Comparison of ENCODE assay signal across 10 mouse cellular contexts in the genomic region with DNA sequence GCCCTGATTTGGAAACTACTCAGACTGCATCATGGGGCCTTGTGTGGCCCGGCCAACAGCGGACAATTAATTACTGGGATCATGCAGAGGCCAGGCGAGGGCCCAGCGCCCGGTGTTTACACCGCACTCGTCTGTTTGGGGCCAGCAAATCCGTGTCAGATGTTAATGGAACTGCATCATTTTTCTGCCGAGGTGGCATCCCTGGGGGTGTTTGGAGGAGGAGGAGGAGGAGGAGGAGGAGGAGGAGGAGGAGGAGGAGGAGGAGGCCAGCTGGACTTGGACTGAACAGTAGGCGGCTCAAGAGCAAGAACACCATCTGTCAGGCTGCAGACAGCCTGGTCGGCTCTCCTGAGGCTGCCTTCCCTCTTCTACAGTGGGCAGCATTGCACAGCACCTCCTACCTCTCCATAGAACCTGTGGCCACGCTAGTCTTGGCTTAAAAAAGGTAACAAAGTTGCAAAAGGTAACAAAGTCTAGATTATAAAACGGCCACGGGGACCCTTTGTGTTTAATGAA.
DNase-seq lines count a peak whose midpoint lies in the region; ATAC-seq lines count a peak whose summit lies in the region.
"Had no signal": no experiment of that assay in that cellular context is flagged by ENCODE, and none has a peak within 500 bp of the region (broad histone marks: within the 10 kb centered on the region; RNA-seq: fewer than 3 reads in every experiment).

No protein-coding gene starts in this region.

- ATAC-seq in activated CD4-positive, CD25-positive, alpha-beta regulatory T cell, adult 4 months, result no peak
- ATAC-seq: inflammation-experienced regulatory T-cells, adult 6 months had no signal

- peak; percentile 94 for DNase-seq in heart, adult 11 months
- DNase-seq in heart, postnatal 36 days, result no peak
- DNase-seq in Muller cell, postnatal 12 days (ENCODE audit: inconsistent ontology term), result peak; percentile 37
- peak; percentile 70 for DNase-seq in cerebellum, adult 9-11 months
- DNase-seq in lung, postnatal 14 days, result peak; percentile 38
- DNase-seq in T-cell, adult 2 months (ENCODE audit: low spot score), result no peak
- DNase-seq in frontal cortex, postnatal 14 days (ENCODE audit: low spot score in 2 of 2), result no peak
- DNase-seq: liver, embryonic 13.5 days had no signal

- intact Hi-C loops in heart, postnatal 36 days (cut with DNase I), result no loop called here

Comparison
In these comparisons a context has a peak if more than half of its experiments do, and no peak if none do; other contexts are left out.
1. DNase-seq: peak in heart, adult 11 months (single experiment), Muller cell, postnatal 12 days (single experiment), cerebellum, adult 9-11 months (single experiment) and lung, postnatal 14 days (single experiment); none in heart, postnatal 36 days (0 of 2), T-cell, adult 2 months (single experiment) and frontal cortex, postnatal 14 days (0 of 2).